Comparison of ENCODE assay signal across 15 mouse cellular contexts in the genomic region with DNA sequence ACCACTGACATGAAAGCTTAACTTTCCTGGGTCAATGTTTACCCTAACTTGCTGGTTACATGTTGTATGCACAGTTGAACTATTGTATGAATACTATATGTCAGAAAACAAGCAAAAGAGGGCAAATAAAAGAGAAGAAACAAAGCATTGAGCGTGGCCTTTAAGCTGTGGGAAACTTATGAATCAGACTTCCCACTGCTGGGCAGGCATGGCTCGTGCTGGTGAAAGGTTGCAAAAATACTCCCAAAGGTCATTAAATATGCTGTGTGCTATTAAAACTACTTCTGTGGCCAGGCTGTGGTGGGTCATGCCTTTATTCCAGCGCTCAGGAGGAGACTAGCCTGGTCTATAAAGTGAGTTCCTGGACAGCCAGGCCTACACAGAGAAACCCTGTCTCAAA. TPM values are rescaled to one million over a fixed set of nuclear protein-coding genes. Genes with fewer than 3 reads are reported as not detected.
"Had no signal": no experiment of that assay in that cellular context is flagged by ENCODE, and none has a peak within 500 bp of the region (broad histone marks: within the 10 kb centered on the region; RNA-seq: fewer than 3 reads in every experiment).

No protein-coding gene starts in this region.

- DNase-seq: kidney, adult 9 months; kidney, postnatal 14 days; kidney, postnatal 4 days; left cerebral cortex, postnatal 4 days; liver, postnatal 0 days; lung, embryonic 14.5 days; right cerebral cortex, postnatal 14 days; right cerebral cortex, postnatal 4 days; thymus, adult 2 months; thymus, postnatal 14 days; thymus, postnatal 4 days had no signal

- ATAC-seq: liver, postnatal 0 days; lung, postnatal 0 days; midbrain, embryonic 13.5 days; midbrain, embryonic 16.5 days had no signal

RNA-seq across cellular contexts. Expression of gene Itgad, which starts 15.8 kb away (rescaled TPM):
- total RNA-seq: left cerebral cortex, postnatal 14 days had no signal
